Mouse (Mus musculus) lung, adult 2 months (tissue): ENCODE measurements around the gene Grk3.

Source experiments
- CTCF ChIP-seq: fragments of 200-500 bp; IDR thresholded peaks from 2 replicates; pipeline ENCODE4 v1.5.1; 2011; ENCODE audit warnings: mild to moderate bottlenecking, low read length, control low read depth; ENCODE audit not compliant: insufficient read depth
- POLR2A ChIP-seq: fragments of 200-500 bp; IDR thresholded peaks from 2 replicates; pipeline ENCODE4 v1.6.1; 2011; ENCODE audit warnings: low read depth, mild to moderate bottlenecking, control low read depth, low read length, borderline replicate concordance; ENCODE audit errors: extremely low read depth

DNA sequence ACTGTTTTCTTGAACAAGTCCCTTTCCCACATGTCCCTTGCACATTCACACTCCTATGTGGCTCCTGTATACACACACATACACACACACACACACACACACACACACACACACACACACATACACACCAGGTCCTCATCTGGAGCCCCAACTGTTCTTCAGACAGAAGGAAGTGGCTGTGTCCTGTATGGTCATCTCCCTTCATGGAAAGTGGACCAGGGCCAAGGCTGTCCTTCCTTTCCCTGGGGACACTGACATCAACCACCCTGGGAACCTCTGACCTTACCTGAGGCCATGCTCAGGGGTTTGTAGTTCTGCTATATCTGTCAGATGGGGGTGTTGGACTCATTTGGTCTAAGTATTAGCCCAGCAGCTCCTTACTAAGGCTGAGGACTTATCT lies 123.2 kb downstream of the Grk3 start:
- TF ChIP-seq CTCF, result no peak
- no peak for TF ChIP-seq POLR2A
